Mouse (Mus musculus): ENCODE measurements around the gene Ugt1a10.
"Not testable (repeated sequence)": the region's sequence is repeated elsewhere in the genome, so short reads cannot be mapped to it uniquely, and the experiment has no call there.

Ugt1a10 gene

DNA sequence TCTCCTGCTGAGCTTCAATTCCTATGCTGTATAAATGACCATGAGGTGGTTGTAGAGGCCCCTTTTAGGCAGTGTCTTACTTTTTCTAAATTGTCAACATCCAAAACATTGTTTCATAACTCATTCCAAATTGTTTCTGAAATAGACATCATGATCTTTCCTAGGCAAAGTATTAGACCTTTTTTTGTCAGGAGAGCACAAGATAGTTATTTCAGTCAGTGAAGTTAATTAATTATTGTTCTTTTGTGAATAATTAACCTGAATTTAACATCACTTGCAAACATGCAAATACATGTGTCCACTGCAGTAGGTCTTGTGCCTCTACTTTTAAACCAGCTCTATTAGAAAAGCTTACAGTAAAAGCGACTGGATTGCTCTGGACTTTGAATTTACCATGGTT is at the start of gene Ugt1a10:
Gene Ugt1a10 (plus strand): TSS at position 301 of the 400 bp plus-strand sequence.
- DNase-seq (ENCODE audit: low read depth) = no peak

DNA sequence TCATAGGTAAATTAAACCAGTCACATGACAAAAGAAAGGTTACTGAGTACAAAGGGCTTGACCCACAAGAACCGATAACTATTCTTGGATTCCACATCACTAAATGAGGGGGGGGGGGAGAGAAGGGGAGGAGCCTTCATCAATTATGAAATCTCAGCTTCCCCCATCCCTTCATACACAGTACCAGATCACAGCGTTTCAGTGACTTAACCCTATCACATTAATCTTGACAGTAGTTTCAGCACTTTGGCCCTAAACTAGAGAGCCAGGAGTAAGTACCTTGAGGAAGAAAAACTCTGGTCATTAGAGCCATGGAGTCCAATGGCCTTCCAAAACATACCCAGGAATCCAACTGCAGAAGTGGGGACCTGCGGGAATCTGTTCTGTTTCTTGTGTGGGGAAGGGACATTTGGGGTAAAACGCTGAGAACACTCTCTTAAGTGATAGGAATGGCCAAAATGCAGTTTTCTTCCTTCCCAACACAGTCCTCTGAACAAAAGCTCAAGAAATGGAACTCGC is 47.4 kb upstream of the Ugt1a10 start:
- DNase-seq (ENCODE audit: low read depth) = no peak

DNA sequence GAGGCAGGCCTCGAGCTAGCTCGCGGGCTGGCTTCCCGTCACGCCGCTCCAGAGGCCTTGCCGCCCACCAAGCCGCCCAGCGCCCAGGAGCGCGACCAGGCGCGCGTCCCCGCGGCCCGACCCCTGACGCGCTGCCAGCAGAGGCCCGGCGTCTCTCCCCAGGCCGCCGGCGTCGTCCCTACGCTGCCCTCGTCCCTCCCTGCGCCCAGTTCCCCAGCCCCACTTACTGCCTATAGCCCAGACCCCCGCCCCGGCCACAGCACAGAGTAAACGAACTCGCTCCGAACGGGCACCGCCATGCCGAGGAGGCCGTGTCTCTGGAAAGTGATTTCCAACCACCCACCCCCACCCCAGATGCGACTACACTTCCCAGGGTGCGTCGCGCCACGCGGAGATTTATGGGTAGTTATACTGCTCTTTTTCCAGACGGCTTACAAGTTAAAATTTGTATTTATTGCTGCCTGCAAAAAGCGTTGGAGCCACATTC is 46.9 kb upstream of the Ugt1a10 start, which contains the start of gene Usp40:
Gene Usp40 (minus strand): TSS at position 341 of the 487 bp plus-strand sequence.
- peak; percentile 63 for DNase-seq (ENCODE audit: low read depth)

DNA sequence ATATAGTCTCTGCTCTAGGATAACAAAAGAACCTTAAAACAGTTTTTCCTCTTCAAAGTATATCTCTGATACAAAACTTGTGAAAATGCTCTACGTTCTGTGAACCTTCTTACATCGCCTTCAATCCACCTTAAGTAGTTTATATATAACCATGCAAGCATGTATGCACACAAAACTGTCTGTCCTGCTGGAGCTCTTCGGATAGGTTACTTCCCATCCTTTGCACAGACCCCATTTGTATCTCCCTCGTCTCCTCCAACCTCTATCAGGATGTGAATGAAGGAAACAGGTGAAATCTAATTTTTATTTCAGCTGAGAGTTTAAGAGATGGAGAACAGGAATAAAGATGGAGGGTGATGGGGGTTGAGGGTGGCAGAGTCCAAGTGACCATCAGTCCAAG is 46.5 kb upstream of the Ugt1a10 start:
- no peak for DNase-seq (ENCODE audit: low read depth)

DNA sequence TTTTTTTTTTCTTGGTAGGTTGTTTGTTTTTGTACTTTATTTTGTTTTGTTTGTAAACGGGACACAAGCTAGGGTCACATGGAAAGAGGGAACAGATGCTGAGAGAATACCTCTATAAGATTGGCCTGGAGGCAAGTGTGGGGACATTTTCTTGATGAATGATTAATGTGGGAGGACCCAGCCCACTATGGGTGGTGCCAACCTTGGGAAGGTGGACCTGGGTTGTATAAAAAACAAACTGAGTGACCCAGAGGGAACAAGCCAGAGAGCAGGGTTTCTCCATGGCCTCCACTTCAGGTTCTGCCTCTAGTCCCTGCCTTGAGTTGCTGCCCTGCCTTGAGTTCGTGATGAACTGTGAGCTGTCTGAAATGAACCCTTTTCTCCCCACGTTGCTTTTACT is 45.7 kb upstream of the Ugt1a10 start:
- DNase-seq (ENCODE audit: low read depth) = no peak

DNA sequence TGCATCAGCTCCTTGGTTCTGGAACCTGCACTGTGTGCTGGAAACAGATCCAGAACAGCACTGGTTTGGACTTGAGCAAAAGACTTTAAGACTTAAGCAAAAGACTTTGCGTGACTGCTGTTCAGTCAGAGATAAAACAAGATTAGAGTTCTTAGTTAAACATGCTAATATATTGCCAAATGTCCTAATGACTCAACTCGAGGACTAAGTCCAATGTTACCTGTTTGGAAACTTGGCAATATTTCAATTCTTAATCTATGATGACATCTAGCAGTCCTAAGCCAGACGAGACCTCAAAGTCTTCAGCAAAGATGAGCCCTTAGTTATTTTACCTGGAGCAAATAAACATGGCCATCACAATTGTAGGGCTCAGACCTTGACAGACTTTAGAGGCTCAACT is 41.5 kb upstream of the Ugt1a10 start:
- no peak for DNase-seq (ENCODE audit: low read depth)

DNA sequence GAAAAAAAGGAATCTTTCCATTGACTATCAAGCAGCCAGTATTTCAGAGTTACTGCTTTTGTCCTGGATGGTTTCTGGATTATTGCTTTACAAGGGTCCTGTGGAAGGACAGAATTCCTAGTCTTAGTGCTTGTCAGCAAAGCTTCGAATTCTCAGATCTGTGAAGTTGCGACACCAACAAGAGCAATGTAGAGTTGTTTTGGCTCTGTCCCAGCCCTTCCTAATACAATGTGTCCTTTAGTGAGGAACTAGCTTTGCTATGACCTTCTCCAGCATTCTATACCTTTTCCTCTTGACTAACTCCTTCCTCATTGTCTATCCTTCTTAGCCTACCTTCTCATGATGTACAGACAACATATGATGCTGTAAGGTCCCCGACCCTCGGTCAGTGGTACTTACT is 41.0 kb upstream of the Ugt1a10 start:
- no peak for DNase-seq (ENCODE audit: low read depth)

DNA sequence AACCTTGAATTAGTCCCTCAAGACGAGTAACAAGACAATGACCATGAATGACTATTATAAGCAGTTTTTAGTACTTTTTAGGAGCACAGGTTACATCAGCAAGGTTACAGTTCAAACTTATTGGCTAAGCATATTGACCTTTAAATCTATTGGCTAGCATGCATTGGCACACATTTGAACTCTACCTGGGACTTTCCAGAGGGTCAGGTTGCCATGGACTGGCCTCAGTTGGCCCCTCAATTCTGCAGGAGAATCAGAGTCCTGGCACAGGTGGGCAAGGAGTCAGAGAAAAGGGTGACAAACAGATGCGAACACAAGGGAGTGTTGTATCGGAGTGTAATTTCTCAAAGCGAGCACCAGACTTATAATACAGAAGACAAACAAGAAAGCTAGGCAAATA is 40.5 kb upstream of the Ugt1a10 start:
- DNase-seq (ENCODE audit: low read depth) = no peak

DNA sequence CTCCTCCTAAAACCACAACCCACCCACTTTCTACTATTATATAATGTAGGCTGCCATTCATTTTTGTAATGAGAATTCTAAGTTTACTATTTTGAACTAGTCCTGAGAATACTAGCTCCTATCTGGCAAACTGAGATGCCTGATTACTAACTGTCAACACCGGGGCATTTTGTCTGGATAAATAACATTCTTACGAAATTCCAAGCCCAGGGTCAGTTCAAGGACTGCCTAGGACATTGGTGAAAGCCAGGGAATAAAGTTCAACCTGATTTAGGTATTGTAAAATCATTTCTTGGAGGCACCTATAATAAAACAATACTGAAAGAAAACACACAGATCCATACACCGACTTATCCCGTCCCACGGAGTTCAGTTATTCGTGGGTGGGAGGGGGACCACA is 39.8 kb upstream of the Ugt1a10 start:
- no peak for DNase-seq (ENCODE audit: low read depth)

DNA sequence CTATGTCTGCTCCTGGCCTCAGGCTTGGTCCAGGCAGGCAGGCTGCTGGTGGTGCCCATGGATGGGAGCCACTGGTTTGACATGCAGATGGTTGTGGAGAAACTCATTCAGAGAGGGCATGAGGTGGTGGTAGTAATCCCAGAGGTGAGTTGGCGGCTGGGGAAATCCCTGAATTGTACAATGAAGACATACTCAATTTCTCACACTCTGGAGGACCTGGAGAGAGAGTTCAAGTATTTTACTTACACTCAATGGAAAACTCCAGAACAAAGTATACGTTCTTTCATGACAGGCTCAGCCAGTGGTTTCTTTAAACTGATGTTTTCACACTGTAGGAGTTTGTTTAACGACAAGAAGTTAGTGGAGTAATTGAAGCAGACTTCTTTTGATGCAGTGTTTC is 29.9 kb upstream of the Ugt1a10 start:
- not testable (repeated sequence) for DNase-seq (ENCODE audit: low read depth)

DNA sequence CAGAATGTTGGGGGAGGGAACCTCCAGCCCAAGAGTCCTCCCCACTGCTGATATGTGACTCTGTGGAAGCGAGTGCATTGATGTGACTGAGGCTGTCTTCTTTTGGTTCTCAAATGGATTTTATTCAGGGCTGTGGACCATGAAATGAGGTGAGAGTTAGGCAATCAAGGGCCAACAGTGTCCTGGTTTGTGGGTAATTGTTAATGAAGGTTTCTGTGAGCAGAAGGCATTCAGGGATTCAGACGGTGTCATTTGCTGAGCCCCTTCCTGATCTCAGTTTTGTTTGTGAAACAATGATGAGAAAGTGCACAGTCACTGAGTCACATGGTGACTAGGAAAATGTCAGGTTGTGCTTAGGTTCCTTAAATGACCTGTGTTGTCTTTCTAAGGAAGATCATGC is 12.1 kb upstream of the Ugt1a10 start:
- not testable (repeated sequence) for DNase-seq (ENCODE audit: low read depth)

DNA sequence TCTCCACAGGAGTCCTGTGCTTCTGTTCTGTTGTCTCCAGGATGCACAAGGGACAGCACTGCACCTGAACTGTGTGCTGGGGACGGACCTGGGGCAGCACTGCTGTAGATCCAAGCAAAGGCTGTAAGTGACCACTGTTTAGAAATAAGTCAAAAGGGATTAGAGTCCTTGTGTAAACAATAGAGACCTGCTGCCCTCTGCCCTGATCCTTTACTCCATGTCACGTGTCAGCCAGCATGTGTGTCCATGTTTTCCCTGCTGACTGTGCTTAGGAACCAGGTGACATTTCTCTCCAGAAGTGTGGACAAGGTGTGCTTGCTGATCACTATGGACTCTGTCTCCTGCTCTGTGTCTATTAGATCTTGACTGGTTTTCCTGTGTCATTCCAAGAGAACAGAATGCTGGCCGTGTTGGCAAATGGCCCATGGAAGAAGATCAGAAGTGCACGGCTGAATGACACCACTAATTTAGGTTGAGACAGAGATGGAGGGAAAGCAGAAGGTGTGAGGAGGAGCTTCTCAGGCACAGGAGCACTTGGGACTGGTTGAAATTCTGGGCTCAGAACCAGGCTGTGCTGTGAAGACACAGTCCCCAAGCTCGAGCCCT is 10.3 kb upstream of the Ugt1a10 start:
- DNase-seq (ENCODE audit: low read depth) = not testable (repeated sequence)

DNA sequence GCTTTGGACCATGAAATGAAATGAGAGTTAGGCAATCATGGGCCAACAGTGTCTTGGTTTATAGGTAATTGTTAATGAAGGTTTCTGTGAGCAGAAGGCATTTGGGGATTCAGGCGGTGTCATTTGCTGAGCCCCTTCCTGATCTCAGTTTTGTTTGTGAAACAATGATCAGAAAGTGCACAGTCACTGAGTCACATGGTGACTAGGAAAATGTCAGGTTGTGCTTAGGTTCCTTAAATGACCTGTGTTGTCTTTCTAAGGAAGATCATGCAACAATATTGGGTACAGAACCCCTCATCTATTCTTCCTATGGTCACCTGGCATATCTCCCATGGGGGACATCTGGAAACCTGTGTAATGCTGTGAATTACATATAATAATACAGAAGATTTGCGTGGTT is 7.8 kb upstream of the Ugt1a10 start:
- DNase-seq (ENCODE audit: low read depth) = not testable (repeated sequence)

DNA sequence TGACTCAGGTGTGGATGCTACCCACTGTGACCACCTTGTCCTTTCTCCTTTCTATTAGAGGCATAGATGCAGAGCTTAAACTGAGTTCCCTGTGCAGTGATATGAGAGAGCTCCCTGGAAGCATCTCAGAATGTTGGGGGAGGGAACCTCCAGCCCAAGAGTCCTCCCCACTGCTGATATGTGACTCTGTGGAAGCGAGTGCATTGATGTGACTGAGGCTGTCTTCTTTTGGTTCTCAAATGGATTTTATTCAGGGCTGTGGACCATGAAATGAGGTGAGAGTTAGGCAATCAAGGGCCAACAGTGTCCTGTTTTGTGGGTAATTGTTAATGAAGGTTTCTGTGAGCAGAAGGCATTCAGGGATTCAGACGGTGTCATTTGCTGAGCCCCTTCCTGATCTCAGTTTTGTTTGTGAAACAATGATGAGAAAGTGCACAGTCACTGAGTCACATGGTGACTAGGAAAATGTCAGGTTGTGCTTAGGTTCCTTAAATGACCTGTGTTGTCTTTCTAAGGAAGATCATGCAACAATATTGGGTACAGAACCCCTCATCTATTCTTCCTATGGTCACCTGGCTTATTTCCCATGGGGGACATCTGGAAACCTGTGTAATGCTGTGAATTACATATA is 11.4 kb downstream of the Ugt1a10 start:
- DNase-seq (ENCODE audit: low read depth) = not testable (repeated sequence)

DNA sequence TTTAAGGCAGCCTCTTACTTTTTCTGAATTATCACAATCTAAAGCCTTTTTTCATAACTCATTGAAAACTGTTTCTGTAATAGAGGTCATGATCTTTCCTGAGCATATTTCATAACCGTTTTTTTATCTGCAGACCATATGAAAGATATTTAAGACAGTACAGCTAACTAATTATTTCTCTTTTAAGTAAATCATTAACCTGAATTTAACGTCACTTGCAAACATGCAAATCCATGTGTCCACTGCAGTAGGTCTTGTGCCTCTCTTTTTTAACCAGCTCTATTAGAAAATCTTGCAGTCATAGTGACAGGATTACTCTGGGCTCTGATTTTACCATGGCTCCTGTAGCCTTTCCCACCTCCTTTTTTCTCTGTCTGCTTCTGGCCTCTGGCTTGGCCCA is 15.3 kb downstream of the Ugt1a10 start, which contains the start of gene Ugt1a9:
Gene Ugt1a9 (plus strand): TSS at position 306 of the 400 bp plus-strand sequence.
- DNase-seq (ENCODE audit: low read depth) = no peak

DNA sequence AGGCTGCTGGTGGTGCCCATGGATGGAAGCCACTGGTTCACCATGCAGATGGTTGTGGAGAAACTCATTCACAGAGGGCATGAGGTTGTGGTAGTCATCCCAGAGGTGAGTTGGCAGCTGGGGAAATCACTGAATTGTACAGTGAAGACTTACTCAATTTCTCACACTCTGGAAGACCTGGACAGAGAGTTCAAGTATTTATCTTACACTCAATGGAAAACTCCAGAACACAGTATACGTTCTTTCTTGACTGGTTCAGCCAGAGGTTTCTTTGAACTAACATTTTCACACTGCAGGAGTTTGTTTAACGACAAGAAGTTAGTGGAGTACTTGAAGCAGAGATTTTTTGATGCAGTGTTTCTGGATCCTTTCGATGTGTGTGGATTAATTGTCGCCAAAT is 15.7 kb downstream of the Ugt1a10 start:
- DNase-seq (ENCODE audit: low read depth) = no peak

DNA sequence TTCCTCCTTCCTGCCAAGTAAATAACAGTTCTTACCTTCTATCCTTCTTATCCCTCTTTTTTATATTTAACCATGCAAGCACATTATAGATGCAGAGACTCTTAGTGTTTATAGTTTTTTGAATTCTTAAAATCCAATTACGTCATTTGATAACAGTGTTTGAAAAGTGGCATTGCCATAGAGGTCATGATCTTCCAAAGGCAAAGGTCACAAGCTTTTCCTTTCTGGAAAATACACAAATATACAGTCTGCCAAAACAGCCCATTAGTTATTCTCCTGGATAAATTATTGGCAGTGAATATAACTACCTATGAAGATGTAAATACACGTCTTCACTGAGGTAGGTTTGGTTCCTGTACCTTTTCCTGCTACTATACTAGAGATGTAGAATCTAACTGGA is 19.3 kb downstream of the Ugt1a10 start:
- DNase-seq (ENCODE audit: low read depth) = no peak

DNA sequence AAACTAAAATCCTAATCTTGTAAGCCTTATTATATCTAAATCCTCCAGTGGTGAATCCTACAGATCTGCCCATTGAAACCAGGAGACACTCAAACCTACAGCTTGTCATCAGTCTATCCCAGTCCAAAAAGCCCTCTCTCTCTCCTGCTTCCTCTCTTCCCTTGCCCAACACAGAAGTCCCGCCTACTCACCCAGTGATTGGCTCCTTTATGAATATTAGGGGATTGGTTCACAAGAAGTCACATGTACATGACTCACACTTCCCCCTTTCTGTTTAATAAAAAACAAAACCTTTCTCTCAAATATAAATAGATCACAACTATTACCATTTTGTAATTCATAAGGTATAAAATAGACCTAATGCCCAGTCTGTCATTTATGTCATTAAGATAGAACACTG is 21.9 kb downstream of the Ugt1a10 start:
- no peak for DNase-seq (ENCODE audit: low read depth)

DNA sequence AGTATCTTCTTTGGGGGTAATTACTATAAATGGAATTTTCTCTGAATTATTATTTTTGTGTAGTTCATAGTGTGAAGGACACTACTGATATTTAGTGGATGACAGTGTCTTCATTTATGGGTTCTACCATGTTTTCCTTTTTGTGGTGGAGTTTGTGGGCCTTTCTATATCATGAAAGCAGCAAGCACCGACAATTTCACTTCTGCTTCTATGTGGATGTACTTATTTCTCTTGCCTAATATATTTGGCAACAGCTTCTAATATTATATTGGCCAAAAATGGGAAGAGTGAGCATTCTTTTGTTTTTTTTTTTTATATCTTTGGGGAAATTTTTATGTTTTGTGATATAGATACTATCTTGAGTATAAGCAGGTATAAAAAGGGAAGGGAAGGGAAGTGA is 26.5 kb downstream of the Ugt1a10 start:
- no peak for DNase-seq (ENCODE audit: low read depth)

DNA sequence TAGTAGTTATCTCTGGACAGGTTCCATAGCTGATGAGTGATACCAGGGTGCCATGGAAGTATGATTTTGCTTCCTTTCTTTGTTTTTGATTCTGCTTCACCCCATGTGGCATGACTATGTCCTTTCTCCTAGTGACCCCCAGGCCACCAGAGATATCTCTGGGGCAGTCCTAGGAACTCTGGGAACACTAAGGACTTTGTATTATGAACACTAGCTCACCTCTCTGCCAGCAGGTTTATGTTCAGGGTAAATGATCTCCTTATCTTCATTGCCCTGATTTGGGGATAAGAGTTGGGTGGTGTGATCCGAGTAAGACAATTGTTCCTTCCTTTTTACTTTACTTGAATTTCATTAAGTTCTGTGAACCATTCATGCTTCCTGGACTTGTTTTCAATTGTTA is 30.9 kb downstream of the Ugt1a10 start:
- no peak for DNase-seq (ENCODE audit: low read depth)

DNA sequence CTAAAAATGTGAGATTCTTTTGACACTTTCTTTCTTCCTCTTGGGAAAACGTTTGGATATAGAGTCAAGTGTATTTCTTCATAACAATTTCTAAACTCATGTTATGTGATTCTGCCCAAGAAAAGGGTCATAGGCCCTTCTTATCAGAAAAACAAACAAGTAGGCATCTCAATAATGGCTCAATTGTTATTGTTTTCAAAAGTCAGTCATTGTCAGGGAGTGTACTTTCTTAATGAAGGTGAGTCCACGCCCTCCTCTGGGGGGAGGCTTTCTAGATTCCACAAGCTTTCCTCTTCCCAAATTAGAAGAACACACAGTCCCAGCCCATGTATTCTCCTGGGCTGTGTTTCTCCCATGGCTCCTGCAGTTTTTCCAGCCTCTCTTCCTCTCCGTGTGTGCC is 32.3 kb downstream of the Ugt1a10 start, which contains the start of gene Ugt1a8:
Gene Ugt1a8 (plus strand): TSS at position 301 of the 400 bp plus-strand sequence.
- no peak for DNase-seq (ENCODE audit: low read depth)

DNA sequence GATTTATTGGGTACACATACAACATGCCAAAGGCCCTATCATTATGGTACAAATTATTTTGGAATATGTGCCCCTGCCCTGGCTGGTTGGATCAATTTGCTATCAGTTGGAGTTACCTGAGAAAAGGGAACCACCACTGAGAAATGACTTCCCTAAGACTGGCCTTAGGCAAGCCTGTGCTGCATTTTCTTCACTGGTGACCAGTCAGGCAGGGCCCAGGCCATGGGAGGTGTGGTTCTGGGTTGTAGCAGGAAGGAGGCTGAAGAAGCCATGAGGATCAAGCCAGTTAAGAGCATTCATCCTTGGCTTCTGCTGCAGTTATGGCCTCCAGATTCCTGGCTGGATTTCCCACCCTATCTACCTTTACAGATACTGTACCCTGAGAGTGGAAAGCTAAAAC is 37.2 kb downstream of the Ugt1a10 start:
- DNase-seq (ENCODE audit: low read depth) = no peak

DNA sequence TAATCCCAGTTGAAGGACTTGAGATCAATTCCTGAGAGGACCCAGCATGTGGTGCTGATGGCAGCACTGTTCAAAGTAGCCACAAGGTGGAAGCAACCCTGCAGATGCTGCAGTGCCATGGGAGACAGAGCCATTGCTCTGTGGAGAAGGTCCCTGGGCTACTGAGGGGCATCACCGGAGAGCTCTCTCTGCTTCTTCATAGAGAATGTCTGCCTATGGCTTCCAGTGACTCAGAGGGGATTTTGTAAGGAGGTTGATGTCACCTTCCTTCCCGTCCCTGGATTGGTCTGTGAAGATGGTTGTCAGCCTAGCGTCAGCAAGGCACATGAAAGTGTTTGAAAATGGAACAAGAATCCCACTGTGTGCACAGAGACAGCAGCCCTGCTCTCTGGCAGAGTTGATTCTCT is 39.1 kb downstream of the Ugt1a10 start:
- not testable (repeated sequence) for DNase-seq (ENCODE audit: low read depth)
